Mouse (Mus musculus): ENCODE measurements around the gene Gm20388.

DNA sequence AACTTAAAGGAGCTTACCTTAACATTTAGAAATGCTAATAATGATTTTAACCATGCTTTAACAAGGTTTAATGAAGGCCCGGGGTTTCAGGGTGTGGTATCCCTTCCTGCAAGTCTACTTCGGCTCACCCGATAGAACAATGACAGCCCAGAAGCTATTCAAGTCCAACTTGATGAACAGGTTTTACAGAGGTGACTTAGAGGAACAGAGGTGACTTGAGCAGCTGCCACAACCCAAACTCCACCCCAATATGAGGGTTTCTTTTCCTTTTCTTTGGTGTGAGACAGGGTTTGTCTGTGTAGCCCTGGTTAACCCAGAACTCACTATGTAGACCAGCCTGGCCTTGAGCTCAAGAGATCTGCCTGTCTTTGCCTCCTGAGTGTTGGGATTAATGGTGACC is 4083.4 kb downstream of the Gm20388 start:
- TF ChIP-seq CTCF (IDR thresholded peaks at IDR 0.05; ENCODE audit: low read depth) (no peak), EP300 (IDR thresholded peaks at IDR 0.05; ENCODE audit: low read depth) (no peak)

Data from liver, embryonic 14.5 days (tissue).